Mouse (Mus musculus) ES-E14 (cell line): ENCODE data around the gene Tshz3. TPM values are rescaled to one million over a fixed set of nuclear protein-coding genes. Genes with fewer than 3 reads are reported as not detected.

ENCODE experiments used
- DNase-seq: peaks from one replicate; pipeline ENCODE4 v3.0.0-alpha.2; 2013; ENCODE audit warnings: low read depth, low spot score
- H3K27ac ChIP-seq: 2 replicates; pipeline ENCODE4 v1.5.1; 2012; ENCODE audit warnings: low read depth, mild to moderate bottlenecking, low read length, moderate library complexity, mixed read lengths; ENCODE audit not compliant: poor library complexity, insufficient read depth, severe bottlenecking
- H3K36me3 ChIP-seq: 2 replicates; pipeline ENCODE4 v1.6.1; 2012; ENCODE audit warnings: mild to moderate bottlenecking, low read length, moderate library complexity, mixed read lengths; ENCODE audit not compliant: control insufficient read depth, poor library complexity, insufficient read depth, severe bottlenecking
- H3K4me1 ChIP-seq, 2 experiments: fragments of 150-350 bp in 1 of 2; sonication (generic) in 1 of 2; 2 replicates each; pipeline ENCODE4 v1.6.1; 2012; ENCODE audit warnings: low read length in 2 of 2, mild to moderate bottlenecking in 1 of 2, mixed read lengths in 1 of 2; ENCODE audit not compliant: control insufficient read depth in 2 of 2, insufficient read depth in 2 of 2, poor library complexity in 1 of 2
- H3K4me3 ChIP-seq, 2 experiments: fragments of 150-350 bp in 1 of 2; sonication (generic) in 1 of 2; 2 replicates each; pipeline ENCODE4 v1.5.1; 2012; ENCODE audit warnings: low read length in 2 of 2, low read depth in 1 of 2, mild to moderate bottlenecking in 1 of 2, mixed read lengths in 1 of 2; ENCODE audit not compliant: insufficient read depth in 1 of 2, poor library complexity in 1 of 2, severe bottlenecking in 1 of 2
- H3K9ac ChIP-seq: 2 replicates; pipeline ENCODE4 v1.6.1; 2012; ENCODE audit warnings: low read depth, mild to moderate bottlenecking, low read length, mixed read lengths; ENCODE audit not compliant: poor library complexity, insufficient read depth, severe bottlenecking
- H3K9me3 ChIP-seq: fragments of 150-350 bp; sonication (generic); 2 replicates; pipeline ENCODE4 v1.6.1; 2012; ENCODE audit warnings: low read depth, mild to moderate bottlenecking, low read length; ENCODE audit not compliant: control insufficient read depth, insufficient read depth
- CHD2 ChIP-seq: IDR thresholded peaks from 2 replicates; pipeline ENCODE4 v1.6.1; 2014; ENCODE audit warnings: mild to moderate bottlenecking, low read depth, low read length, inconsistent platforms
- HCFC1 ChIP-seq: IDR thresholded peaks from 2 replicates; pipeline ENCODE4 v1.6.1; 2012; ENCODE audit warnings: low read length, inconsistent platforms, borderline replicate concordance; ENCODE audit not compliant: insufficient read depth
- MAFK ChIP-seq: IDR thresholded peaks from 2 replicates; pipeline ENCODE4 v1.6.1; 2014; ENCODE audit warnings: mild to moderate bottlenecking, low read depth, low read length, inconsistent platforms; ENCODE audit not compliant: insufficient read depth
- ZC3H11A ChIP-seq: IDR thresholded peaks from 2 replicates; pipeline ENCODE4 v1.6.1; 2012; ENCODE audit warnings: low read depth, mild to moderate bottlenecking, inconsistent platforms, low read length, borderline replicate concordance
- ZNF384 ChIP-seq: IDR thresholded peaks from 2 replicates; pipeline ENCODE4 v1.6.1; 2012; ENCODE audit warnings: low read depth, low read length, inconsistent platforms
- in situ Hi-C, 2 experiments: fragments of 600-800 bp; cut with MboI; formaldehyde crosslinking; loops; one replicate each; pipeline ENCODE4 v1.15.1; 2025; ENCODE audit warnings: low sequenced_read_pairs in 2 of 2, inconsistent platforms in 1 of 2; ENCODE audit not compliant: unreplicated experiment in 2 of 2
- total RNA-seq: library from RNA; depleted of rRNA; stranded (reverse); fragments of 300-350 nt; gene quantifications from 2 replicates; pipeline ENCODE4 v1.2.3, GENCODE M21; 2012

Tshz3 gene
- total RNA-seq, 1 experiment: 1.6 TPM

- Histone ChIP-seq H3K4me1 (peaks cover 0 to 2% of the 10 kb centered on the region in 2 experiments; a peak in 1 of 4 replicates), H3K9me3 (no peaks in the 10 kb centered on the region), H3K36me3 (peaks cover 3% of the 10 kb centered on the region; the same call in 1 of the 2 replicates), H3K27ac (no peak overlapping the region), H3K4me3 (no peak overlapping the region), H3K9ac (no peak overlapping the region)
- in situ Hi-C loops: no loop called here
- TF ChIP-seq ZC3H11A (no peak), HCFC1 (no peak), MAFK (no peak), ZNF384 (no peak), CHD2 (no peak)
- no peak for DNase-seq
Observed at GRCm38 (mm10) chr7:36773086-36773485, 75.2 kb downstream of the Tshz3 start.

GRCm38 (mm10) chr7:36776956-36777355, 79.0 kb downstream of the Tshz3 start:
- DNase-seq: no peak
- in situ Hi-C loops: no loop called here
- Histone ChIP-seq H3K4me1 (no peaks in the 10 kb centered on the region), H3K9ac (no peak overlapping the region), H3K36me3 (no peaks in the 10 kb centered on the region), H3K9me3 (no peaks in the 10 kb centered on the region), H3K4me3 (no peak overlapping the region), H3K27ac (no peak overlapping the region)
- TF ChIP-seq MAFK: no peak
- TF ChIP-seq HCFC1: no peak
- TF ChIP-seq ZNF384: no peak
- no peak for TF ChIP-seq ZC3H11A
- no peak for TF ChIP-seq CHD2

- Histone ChIP-seq H3K36me3 (no peaks in the 10 kb centered on the region), H3K4me3 (no peak overlapping the region), H3K27ac (no peak overlapping the region), H3K4me1 (no peaks in the 10 kb centered on the region), H3K9me3 (no peaks in the 10 kb centered on the region), H3K9ac (no peak overlapping the region)
- in situ Hi-C loops: no loop called here
- no peak for TF ChIP-seq HCFC1
- no peak for TF ChIP-seq MAFK
- TF ChIP-seq CHD2: no peak
- no peak for TF ChIP-seq ZNF384
- TF ChIP-seq ZC3H11A: no peak
- DNase-seq: no peak
Observed at GRCm38 (mm10) chr7:36778456-36778855, 80.5 kb downstream of the Tshz3 start.

DNA sequence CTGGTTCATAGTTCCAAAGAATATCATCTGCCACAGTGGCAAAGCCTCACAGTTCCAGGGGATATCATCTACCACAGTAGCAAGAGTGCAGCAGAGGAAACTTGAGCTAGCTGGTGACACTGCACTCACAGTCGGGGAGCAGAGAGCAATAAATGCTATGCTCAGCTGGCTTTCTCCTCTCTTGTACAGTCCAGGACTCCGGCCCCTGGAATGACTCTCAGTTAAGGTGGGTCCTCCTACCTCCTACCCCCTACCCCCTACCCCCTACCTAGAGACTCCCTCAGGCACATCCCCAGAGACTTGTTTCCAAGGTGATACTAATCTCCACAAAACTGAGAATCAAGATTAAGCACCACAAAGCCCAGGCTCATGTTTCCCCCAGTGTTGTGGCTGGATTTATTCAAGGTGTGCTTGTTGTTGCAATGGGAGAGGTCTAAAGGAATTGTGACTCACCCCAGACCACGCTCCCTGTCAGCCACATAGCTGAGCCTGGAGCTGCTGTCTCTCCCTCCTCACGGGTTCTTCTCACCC, 86.4 kb downstream of the Tshz3 start:
- TF ChIP-seq HCFC1 (no peak), CHD2 (no peak), ZC3H11A (no peak), ZNF384 (no peak), MAFK (no peak)
- Histone ChIP-seq H3K9ac (no peak overlapping the region), H3K4me1 (no peaks in the 10 kb centered on the region), H3K9me3 (no peaks in the 10 kb centered on the region), H3K4me3 (no peak overlapping the region), H3K36me3 (no peaks in the 10 kb centered on the region), H3K27ac (no peak overlapping the region)
- no peak for DNase-seq
- in situ Hi-C loops: no loop called here

DNA sequence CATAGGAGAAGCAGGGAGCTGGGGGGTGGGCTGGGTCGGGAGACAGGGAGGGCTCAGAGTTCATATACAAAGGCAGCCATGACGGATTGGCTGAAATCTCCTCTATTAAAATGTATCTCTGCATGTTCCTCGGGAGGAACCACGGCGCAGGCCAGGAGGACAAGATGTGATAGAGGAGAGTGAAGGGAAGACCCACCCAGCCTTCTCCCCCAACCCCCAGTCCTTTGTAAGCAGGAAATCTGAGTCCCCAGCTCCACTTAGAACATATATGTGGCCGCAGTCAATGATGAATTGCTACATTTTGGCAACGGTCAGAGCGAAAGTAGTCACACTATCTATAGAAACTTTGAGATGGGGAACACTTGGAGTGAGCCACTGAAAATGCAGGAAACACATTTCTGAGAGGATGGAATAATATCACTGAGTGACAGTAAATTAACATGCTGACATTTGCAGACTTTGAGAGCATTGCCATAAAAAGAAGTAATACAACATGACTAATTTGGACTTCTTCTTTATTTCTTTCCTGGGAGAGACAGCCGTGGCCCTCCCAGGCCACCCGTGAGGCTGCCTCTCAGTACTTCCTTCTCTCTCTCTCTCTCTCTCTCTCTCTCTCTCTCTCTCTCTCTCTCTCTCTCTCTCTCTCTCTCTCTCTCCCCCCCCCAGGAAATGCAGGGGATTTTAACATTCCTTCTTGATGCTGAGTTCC, 88.9 kb downstream of the Tshz3 start:
- Histone ChIP-seq H3K4me3 (no peak overlapping the region), H3K9me3 (no peaks in the 10 kb centered on the region), H3K9ac (no peak overlapping the region), H3K27ac (no peak overlapping the region), H3K36me3 (no peaks in the 10 kb centered on the region), H3K4me1 (no peaks in the 10 kb centered on the region)
- in situ Hi-C loops: no loop called here
- TF ChIP-seq MAFK: no peak
- TF ChIP-seq CHD2: no peak
- TF ChIP-seq ZNF384: no peak
- TF ChIP-seq ZC3H11A: no peak
- no peak for TF ChIP-seq HCFC1
- no peak for DNase-seq
